Mouse (Mus musculus): ENCODE data around the gene Clmp.

Clmp gene

DNA sequence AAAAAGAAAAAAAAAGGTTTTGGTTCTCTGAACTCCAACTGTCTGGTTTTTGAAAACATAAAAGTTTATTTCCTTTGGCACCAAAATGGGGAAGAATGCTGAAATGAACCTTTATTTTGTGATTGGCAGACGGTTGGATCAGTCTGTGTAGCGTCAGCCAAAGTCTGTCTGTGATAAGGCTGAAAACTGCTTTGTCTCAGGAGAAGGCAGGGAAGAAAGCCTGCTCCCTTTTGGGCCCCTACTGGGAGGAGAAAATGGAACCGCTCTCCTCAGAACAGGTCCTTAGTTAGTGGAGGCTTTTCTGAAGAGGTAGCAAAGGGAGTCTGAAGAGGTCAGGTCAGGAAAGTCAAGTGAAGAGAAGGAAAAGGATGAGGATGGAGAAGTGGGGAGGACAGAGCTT is 7.3 kb downstream of the Clmp start:
- no peak for DNase-seq (ENCODE audit: low read depth, low spot score)

DNA sequence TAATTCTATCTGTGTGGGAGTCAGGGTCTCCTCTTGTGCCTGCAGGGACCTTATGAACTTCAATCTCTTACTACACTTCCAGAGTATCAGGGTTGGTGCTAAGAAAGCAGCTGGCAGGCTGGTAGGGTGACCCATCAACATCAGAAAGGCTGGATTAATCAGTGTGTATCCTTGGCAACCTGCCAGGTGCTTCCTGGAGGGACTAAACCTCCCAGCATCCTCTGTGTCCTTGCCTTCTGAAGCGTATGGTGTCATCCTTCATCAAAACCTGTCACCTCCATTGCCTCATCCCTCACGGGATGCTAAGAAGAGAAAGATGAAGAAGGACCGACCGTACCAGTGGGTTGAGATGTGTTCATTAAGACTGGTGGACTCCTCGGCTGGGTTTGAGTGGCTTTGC is 8.0 kb downstream of the Clmp start:
- peak; percentile 49 for DNase-seq (ENCODE audit: low read depth, low spot score)

DNA sequence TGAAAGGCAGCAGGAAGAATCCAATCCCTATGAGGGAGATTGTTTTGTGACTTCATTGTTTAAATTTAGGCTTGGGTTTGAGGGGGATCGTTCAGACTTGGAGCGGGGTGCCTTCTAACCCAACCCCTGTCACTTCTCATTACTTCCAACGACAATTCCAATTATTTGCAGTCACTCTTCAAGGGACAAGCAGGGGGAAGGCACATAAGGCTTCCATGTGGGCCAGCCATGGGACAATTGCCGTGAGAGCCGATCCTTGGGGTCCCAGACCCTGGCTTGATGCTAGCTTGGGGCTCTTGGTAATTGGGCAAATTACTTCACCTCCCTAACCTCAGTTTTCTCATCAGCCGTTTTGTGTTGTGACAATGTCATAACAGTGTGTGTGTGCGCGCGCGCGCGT is 8.5 kb downstream of the Clmp start:
- DNase-seq (ENCODE audit: low read depth, low spot score) = no peak

DNA sequence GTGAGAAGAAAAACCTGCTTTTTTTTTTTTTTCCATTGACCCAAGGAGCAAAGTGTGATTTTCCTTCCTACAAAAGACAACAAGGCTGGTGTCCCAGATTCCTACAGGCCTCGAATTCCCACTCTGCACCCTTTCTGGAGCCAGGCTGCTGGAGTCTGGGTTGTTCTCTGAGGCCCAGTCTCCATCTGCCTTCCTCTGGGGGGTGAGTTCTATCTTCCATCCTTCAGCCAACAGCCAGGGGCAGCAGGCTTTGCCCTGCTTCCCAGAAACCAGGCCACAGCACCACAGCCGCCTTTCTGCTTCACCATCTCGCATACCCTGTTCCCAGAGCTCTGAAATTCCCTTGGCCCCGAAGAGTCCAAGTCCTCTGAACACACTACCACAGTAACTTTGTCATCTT is 10.3 kb downstream of the Clmp start:
- DNase-seq (ENCODE audit: low read depth, low spot score) = no peak

DNA sequence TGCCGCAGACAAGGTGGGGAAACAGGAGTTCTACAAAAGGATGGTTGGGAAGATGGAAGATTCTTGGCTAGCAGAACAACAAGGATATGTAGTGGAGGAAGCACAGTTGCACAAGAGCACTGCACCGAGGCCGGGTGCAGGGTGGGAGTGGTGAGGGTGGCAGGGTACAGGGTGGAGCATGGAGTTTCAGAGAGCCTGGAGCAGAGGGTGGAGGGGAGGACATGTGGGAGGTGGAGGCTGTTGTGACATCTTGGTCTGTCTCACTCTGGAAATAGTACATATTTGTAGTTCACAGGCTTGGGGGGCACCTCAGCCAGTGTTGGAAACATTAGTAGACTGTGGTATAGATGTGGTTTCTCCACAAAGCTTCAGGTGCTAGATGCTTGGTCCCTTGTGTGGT is 13.4 kb downstream of the Clmp start:
- no peak for DNase-seq (ENCODE audit: low read depth, low spot score)

DNA sequence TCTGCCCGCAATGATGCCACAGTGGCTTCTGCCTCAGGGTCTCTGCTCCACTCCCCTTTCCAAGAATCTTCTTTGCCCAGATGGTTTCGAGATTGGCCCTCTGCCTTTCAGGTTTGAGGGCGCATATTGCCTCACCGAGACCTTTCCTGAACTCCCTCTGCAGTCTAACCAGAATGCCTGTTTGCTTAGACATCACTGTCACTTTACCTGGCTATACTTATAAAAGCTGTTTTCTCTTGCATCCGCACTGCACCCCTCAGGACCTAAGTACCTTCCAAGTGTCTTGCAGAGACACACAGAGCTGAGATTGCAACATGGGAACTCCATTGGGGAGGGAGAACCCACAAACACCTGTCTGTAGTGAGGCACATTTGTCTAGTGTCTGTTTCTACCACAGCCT is 14.5 kb downstream of the Clmp start:
- no peak for DNase-seq (ENCODE audit: low read depth, low spot score)

DNA sequence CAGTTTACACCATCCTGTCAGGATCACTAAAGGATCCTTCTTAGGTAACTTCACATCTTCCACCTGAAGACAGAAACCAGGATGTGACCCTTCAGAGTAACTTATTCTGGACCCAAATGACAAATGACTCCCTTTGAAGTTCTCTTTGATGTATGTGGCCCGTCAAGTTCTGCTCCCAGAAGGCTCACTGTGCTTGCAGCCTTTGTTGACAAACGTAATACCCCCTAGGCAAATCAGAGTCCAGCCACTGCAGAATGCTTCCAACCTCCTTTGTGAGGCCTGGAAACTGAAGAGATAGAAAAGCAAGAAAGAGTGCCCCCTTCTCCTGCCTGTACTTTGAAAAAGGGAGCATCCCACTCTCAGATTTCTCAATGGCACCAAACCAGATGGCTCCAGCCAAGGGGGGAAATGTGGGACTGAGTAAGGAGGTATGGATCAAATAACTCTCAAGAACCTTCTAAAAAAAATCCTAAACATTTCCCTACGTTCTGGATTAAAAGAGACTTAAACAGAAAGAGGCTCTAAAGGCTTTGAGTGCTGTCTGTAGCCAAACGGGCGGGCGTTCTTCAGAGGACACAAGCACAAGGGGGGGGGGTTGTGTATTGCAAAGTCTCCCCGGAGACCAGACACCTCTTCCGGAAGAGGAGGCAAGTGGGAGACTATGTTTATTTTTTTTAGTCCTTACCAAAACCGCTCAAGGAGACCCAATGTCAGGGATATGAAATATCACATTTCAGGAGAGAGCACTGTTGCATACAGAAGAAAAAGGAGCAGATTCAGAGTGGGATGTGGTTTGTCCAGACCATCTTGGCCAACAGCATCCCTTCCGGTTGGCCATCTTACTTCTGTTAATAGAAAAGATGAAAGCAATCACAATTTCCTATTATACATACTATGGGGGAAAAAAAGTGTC is 18.9 kb downstream of the Clmp start:
- DNase-seq (ENCODE audit: low read depth, low spot score) = no peak

DNA sequence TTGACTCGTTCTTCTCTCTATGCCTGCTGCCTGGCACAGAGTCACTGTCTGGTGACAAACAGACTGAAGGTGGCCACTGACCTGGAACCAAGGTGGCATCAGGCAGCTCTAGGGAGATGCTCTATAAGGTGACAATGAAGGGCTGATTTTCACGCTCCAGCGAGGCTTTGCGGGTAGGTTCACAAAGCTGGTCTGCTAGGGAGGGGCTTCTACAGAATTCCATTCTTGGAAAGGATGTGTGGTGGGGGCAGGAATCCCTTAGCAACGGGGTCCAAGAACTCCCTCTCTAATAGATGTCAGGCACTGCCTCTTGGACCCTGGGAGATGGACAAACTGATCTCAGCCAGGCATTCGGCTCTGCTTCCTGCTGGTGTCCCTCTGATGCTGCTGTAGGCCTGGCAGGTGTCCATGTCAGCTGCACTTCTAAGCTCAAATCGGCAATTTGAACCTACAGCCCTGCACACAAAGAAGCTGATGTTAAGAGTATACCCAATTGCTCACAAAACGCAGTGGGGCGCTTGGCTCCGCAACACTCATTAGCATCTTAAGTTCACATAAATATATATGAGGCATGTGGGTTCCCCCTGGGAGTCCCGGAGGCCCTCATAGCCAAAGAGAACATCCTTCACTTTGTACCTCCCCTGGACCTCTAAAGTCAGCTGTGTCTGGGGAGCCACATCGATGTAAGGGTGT is 22.8 kb downstream of the Clmp start:
- no peak for DNase-seq (ENCODE audit: low read depth, low spot score)

DNA sequence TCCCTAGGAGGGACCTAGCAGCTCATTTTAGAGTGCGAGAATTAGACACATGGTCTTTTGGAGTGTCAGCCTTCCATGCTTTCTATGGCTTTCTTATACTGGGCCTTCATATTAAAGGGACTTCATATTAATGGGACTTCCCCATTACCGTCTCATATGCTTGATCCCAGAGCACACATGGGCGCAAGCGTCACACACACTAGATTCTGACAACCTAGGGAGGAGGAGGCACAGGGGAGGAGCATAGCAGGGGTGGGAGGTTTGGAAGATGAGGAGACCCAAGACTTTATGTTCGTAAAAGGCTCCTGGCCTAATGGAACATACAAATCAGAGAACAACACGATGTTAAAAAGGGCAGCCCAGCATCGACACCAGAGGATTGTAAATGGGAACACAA is 23.4 kb downstream of the Clmp start:
- no peak for DNase-seq (ENCODE audit: low read depth, low spot score)

DNA sequence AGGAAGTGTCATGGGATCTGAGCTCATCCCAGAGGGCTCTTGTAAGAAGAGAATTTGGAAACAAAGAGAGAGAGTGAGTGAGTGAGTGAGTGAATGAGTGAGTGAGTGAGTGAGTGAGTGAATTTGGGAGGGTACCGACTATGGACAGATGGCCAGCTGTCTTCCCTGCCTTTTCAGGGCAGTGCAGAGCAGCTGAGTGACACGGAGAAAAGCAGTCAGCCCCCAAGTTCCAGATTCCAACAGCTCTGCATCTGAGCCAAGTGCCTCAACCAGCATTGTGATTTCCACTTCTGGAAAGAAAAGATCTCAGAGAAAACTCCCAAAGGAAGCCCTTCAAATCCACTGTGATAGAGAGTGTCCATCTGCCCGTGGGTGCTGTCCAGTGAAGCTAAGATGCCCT is 23.8 kb downstream of the Clmp start:
- no peak for DNase-seq (ENCODE audit: low read depth, low spot score)

DNA sequence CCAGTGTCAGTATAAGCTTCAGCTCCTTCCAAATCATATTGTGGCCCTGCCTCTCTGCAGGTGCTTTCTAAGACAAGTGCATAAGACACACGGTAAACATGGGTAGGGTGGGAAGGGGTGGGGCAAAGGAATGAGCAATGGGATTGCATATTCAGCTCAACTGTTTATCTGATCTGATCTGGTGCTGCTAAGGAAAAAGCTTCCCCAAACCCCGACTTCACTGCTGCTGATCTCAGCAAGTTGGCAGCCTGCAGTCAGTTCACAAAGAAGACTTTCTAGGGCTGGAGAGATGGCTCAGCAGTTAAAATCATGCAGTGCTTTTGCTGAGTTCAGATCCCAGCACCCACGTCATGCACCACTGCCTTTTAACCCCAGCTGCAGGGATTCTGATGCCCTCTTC is 24.2 kb downstream of the Clmp start:
- DNase-seq (ENCODE audit: low read depth, low spot score) = no peak

DNA sequence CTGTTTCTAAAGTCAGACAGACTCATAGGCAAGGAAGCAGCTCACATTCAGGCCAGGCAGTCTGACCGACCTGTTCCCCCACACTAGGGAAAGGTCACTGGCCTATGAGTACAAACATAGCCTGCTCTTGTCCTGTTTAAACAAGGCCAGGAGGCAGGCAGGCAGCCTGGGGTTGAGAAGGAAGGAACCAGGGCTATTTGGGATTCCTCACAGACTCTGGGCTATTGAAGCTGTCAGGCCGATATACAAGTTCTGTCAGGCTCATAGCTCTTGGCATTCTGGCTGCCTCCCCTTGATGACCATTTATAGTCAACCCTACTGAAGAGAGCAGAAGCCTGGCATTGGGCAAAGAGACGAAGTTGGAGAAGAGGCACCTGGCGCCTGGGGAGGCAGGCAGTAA is 25.9 kb downstream of the Clmp start:
- DNase-seq (ENCODE audit: low read depth, low spot score) = no peak

DNA sequence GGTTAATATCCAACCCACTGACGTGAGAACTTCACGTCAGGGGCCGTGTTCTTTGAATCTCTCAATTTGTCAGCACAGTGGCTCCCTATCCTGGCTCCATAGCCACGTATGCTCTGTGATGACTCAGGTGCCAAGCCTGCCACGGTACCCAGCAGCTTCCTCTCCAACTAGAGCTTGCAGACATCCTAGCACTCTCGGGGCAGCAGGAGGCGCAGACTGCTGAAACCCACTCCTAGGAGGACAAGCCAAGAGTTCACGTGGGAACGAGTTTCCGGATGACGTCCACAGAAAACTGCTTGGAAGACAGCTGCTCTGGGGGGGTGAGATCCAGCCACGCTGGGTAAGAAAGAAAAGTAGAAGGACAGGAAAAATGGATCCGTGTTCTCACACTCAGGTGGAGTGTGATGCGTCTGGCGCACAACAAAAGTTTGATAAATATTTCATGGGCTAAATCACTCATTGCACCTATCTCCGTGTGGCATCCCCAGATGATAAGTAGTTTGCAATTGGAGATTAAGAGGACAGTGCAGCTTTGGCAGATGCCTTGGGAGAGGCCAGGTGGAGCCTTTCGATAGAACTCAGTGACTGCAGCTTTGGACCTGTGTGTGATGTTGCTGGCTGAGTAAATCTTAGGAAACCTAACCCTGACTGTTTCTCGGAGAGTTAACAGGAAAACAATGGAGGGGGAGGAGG is 31.6 kb downstream of the Clmp start:
- no peak for DNase-seq (ENCODE audit: low read depth, low spot score)

DNA sequence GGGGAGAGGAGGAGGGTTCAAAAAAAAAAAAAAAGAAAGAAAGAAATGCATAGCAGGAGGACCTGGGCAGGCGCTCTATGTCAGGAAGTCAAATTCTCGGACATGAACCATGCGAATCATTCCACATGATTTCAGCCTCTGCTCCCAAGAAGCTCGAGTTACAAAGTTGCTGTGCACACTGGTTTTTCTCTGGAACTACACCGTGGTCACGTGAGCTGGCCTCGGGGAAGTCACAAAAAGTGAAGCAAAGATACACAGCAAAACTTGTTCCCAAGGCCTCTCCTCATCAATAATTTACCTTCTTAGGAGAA is 32.1 kb downstream of the Clmp start:
- no peak for DNase-seq (ENCODE audit: low read depth, low spot score)

DNA sequence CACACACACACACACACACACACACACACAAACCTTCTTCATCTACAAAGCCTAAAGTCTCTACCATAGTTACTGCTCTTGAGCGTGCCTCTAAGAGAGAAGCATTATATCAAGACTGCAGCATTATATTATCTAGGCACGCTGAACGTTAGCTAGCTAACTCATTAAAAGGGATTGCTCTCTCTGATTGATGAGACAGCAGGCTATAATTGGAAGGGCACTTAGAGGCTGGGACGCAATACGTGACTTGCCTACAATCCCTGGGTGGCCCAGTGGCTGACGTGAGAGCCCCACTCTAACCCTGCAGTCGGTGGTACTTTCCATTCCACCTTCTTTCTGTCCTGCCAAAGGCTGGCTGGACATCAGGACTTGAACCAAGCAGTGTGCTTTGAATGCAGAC is 35.1 kb downstream of the Clmp start:
- DNase-seq (ENCODE audit: low read depth, low spot score) = no peak

DNA sequence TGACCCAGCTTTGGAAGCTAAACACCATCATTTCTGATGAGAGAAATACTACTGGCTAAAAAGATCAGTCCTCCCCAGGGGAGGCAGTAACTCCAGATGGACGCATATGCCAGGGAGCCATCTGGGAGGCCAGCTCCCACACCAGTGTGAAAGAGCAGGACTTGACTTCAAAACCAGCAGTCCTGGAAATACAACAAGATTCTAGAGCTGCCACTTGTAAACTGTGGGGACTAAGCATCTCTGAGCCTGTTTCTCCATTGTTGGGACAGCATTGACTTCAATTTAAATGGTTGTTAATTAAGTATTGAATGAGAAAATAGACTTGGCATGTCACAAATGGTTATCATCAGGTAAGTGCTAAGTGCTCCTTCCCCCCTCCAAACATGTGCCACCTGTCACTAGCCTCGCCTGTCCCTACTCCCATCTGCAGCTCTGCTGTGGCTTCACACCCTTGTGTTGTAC is 37.6 kb downstream of the Clmp start:
- DNase-seq (ENCODE audit: low read depth, low spot score) = no peak

DNA sequence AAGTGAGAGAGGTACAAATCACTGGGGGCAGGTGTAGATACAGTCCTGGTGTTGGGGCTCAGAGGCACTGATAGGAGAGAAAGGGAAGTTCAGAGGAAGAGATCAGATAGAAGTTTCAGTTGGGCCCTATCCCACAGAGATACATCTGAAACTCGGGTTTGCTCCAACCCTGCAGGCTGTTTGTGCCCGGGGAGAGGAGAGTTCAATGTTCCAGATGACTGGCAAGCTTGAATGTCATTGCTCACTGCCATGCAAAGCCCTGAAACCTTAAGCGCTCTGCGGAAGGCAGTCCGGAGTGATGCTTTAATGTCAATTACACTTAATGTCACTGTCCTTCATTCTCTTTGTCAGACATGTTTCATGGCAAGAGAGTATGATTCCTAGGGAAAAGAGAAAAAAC is 39.2 kb downstream of the Clmp start:
- no peak for DNase-seq (ENCODE audit: low read depth, low spot score)

DNA sequence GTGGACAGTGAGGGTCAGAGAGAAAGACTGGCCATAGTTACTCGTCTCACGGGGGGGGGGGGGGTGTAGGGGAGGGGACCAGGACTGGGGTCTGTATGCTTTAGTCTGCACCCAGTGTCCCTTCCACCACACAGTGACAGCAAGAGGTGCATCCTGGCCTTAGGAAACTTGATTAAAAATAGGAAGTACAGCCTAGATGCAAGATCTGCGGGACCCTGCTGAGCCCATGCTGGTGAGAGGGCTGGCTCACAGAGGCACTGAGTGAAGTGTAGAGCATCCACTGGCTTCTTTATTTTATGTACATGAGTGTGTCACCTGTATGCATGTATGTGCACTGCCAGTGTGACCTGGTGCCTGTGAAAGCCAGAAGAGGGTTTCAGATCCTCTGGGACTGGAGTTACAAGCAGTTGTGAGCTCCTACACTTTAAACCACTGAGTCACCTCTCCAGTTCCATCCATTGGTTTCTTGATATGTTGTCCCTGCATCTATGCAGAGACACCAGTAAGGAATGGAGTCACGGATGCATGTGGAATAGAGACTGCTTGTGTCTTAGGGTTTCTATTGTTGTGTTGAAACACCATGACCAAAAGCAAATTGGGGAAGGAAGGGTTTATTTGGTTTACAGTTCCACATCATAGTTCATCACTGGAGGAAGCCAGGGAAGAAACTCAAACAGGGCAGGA is 41.5 kb downstream of the Clmp start:
- DNase-seq (ENCODE audit: low read depth, low spot score) = no peak

DNA sequence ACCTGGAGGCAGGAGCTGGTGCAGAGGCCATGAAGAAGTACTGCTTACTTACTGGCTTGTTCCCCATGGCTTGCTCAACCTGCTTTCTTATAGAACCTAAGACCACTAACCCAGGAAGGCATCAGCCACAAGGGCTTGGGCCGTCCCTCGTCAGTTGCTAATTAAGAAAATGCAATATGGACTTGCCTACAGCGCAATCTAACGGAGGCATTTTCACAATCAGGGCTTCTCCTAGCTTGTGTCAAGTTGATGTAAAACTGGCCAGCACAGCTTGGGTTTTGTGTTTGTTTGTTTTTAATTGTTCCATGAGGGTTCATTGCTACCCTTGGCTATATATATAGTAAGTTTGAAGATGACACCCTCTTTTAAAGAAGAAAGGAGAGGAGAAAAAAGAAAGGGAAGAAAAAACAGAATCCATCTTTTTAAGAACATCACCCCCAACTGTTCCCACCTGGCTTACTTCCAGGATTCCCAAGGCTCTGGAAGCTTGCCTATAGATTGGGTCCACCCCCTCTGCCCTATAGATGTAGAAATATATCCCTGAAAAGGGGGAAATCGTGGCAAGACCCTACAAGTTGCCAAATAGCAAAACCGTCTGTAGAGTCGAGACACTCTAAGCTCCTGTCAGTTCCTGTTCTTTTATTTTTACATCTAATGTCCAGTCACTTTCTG is 42.2 kb downstream of the Clmp start:
- no peak for DNase-seq (ENCODE audit: low read depth, low spot score)

DNA sequence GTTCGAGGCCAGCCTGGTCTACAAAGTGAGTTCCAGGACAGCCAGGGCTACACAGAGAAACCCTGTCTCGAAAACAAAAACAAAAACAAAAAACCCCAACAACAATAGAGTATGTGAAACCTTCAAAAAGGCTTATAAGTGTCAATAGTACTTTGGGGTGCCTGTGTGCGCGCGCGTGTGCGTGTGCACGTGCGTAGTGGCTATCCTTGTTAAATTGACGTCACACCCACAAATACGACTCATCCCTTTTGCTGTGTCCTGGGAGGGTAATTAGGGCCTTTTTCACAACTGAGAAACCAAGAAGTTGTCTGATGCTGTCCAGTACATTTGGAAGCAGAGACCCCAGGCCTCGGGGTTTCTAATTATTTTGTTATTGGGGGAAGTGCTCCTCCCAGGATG is 44.5 kb downstream of the Clmp start:
- peak; percentile 10 for DNase-seq (ENCODE audit: low read depth, low spot score)
